Mouse (Mus musculus): Measurements from ENCODE around the gene Pla2g2f. TPM values are rescaled to one million over a fixed set of nuclear protein-coding genes. Genes with fewer than 3 reads are reported as not detected.

Pla2g2f gene
- total and polyA plus RNA-seq, 3 experiments, result 0.11 TPM; not detected in 2

DNA sequence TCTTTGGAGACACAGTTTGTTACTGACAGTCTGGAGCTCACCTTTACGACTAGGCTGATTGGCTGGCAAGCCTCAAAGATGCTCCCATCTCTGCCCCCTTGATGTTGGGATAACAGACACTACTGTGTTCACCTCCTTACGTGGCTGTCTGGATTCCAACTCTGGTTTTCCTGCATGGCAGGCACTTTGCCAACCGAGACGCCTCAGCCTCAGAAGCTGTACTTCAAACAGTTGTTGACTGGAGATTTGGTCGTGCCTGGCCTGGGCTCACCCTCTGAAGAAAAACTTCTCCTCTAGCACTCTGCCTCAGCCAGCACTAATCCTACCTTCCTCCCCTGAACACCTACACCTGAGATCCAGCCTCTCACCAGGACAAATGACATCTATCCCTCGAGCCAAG lies 34.0 kb upstream of the Pla2g2f start:
- ATAC-seq (ENCODE audit: extremely low read depth, insufficient number of reproducible peaks, low FRiP score, poor library complexity, severe bottlenecking), result no peak
- Histone ChIP-seq H3K4me1 (ENCODE audit: insufficient read depth, low read depth, low read length) (no peaks in the 10 kb centered on the region), H3K36me3 (replicated peaks) (no peaks in the 10 kb centered on the region), H3K27me3 (ENCODE audit: insufficient read depth, low read length) (no peaks in the 10 kb centered on the region), H3K4me3 (ENCODE audit: low read depth, low read length) (no peak overlapping the region), H3K9me3 (replicated peaks) (peaks cover 34% of the 10 kb centered on the region)
- DNase-seq (ENCODE audit: low spot score), result no peak
- no peak for TF ChIP-seq TAL1 (conservative IDR thresholded peaks at IDR 0.05; ENCODE audit: low read depth, low read length)
- TF ChIP-seq GATA1 (IDR thresholded peaks at IDR 0.05; ENCODE audit: borderline replicate concordance, low read length), result no peak
- no peak for TF ChIP-seq POLR2AphosphoS5 (IDR thresholded peaks at IDR 0.05; ENCODE audit: insufficient replicate concordance, low read depth, low read length)
- no peak for TF ChIP-seq GATA2 (IDR thresholded peaks at IDR 0.05; ENCODE audit: borderline replicate concordance, low read depth, low read length)
- TF ChIP-seq CTCF (IDR thresholded peaks at IDR 0.05; ENCODE audit: low read depth, low read length), result no peak

GRCm38 (mm10) chr4:138788381-138788780 lies 31.0 kb upstream of the Pla2g2f start:
- Histone ChIP-seq H3K27me3 (ENCODE audit: insufficient read depth, low read length) (no peaks in the 10 kb centered on the region), H3K4me3 (ENCODE audit: low read depth, low read length) (no peak overlapping the region), H3K36me3 (replicated peaks) (no peaks in the 10 kb centered on the region), H3K9me3 (replicated peaks) (peaks cover 26% of the 10 kb centered on the region), H3K4me1 (ENCODE audit: insufficient read depth, low read depth, low read length) (no peaks in the 10 kb centered on the region)
- TF ChIP-seq TAL1 (conservative IDR thresholded peaks at IDR 0.05; ENCODE audit: low read depth, low read length) (no peak), CTCF (IDR thresholded peaks at IDR 0.05; ENCODE audit: low read depth, low read length) (no peak), POLR2AphosphoS5 (IDR thresholded peaks at IDR 0.05; ENCODE audit: insufficient replicate concordance, low read depth, low read length) (no peak), GATA2 (IDR thresholded peaks at IDR 0.05; ENCODE audit: borderline replicate concordance, low read depth, low read length) (no peak), GATA1 (IDR thresholded peaks at IDR 0.05; ENCODE audit: borderline replicate concordance, low read length) (no peak)
- DNase-seq (ENCODE audit: low spot score) (no peak), ATAC-seq (ENCODE audit: extremely low read depth, insufficient number of reproducible peaks, low FRiP score, poor library complexity, severe bottlenecking) (no peak)

GRCm38 (mm10) chr4:138786141-138786540 lies 28.7 kb upstream of the Pla2g2f start:
- Histone ChIP-seq H3K27me3 (ENCODE audit: insufficient read depth, low read length) (no peaks in the 10 kb centered on the region), H3K36me3 (replicated peaks) (no peaks in the 10 kb centered on the region), H3K4me1 (ENCODE audit: insufficient read depth, low read depth, low read length) (no peaks in the 10 kb centered on the region), H3K4me3 (ENCODE audit: low read depth, low read length) (no peak overlapping the region), H3K9me3 (replicated peaks) (peaks cover 20% of the 10 kb centered on the region)
- no peak for TF ChIP-seq TAL1 (conservative IDR thresholded peaks at IDR 0.05; ENCODE audit: low read depth, low read length)
- TF ChIP-seq CTCF (IDR thresholded peaks at IDR 0.05; ENCODE audit: low read depth, low read length), result no peak
- no peak for TF ChIP-seq GATA1 (IDR thresholded peaks at IDR 0.05; ENCODE audit: borderline replicate concordance, low read length)
- TF ChIP-seq GATA2 (IDR thresholded peaks at IDR 0.05; ENCODE audit: borderline replicate concordance, low read depth, low read length), result no peak
- TF ChIP-seq POLR2AphosphoS5 (IDR thresholded peaks at IDR 0.05; ENCODE audit: insufficient replicate concordance, low read depth, low read length), result no peak
- DNase-seq (ENCODE audit: low spot score) (no peak), ATAC-seq (ENCODE audit: extremely low read depth, insufficient number of reproducible peaks, low FRiP score, poor library complexity, severe bottlenecking) (no peak)

- no peaks in the 10 kb centered on the region for H3K4me1 ChIP-seq (ENCODE audit: insufficient read depth, low read depth, low read length)
- H3K27me3 ChIP-seq (ENCODE audit: insufficient read depth, low read length), result no peaks in the 10 kb centered on the region
- peaks cover 21% of the 10 kb centered on the region for H3K9me3 ChIP-seq (replicated peaks)
- no peak for DNase-seq (ENCODE audit: low spot score)
- no peak for TF ChIP-seq CTCF (IDR thresholded peaks at IDR 0.05; ENCODE audit: low read depth, low read length)
- TF ChIP-seq TAL1 (conservative IDR thresholded peaks at IDR 0.05; ENCODE audit: low read depth, low read length), result no peak
- TF ChIP-seq GATA1 (IDR thresholded peaks at IDR 0.05; ENCODE audit: borderline replicate concordance, low read length), result no peak
- no peak for TF ChIP-seq POLR2AphosphoS5 (IDR thresholded peaks at IDR 0.05; ENCODE audit: insufficient replicate concordance, low read depth, low read length)
- no peak for TF ChIP-seq GATA2 (IDR thresholded peaks at IDR 0.05; ENCODE audit: borderline replicate concordance, low read depth, low read length)
- no peaks in the 10 kb centered on the region for H3K36me3 ChIP-seq (replicated peaks)
- ATAC-seq (ENCODE audit: extremely low read depth, insufficient number of reproducible peaks, low FRiP score, poor library complexity, severe bottlenecking), result no peak
- H3K4me3 ChIP-seq (ENCODE audit: low read depth, low read length), result no peak overlapping the region
Measured at GRCm38 (mm10) chr4:138785721-138786120, 28.3 kb upstream of the Pla2g2f start.

- DNase-seq (ENCODE audit: low spot score), result no peak
- no peak for ATAC-seq (ENCODE audit: extremely low read depth, insufficient number of reproducible peaks, low FRiP score, poor library complexity, severe bottlenecking)
- Histone ChIP-seq H3K9me3 (replicated peaks) (peaks cover 46% of the 10 kb centered on the region), H3K4me3 (ENCODE audit: low read depth, low read length) (no peak overlapping the region), H3K4me1 (ENCODE audit: insufficient read depth, low read depth, low read length) (no peaks in the 10 kb centered on the region), H3K27me3 (ENCODE audit: insufficient read depth, low read length) (no peaks in the 10 kb centered on the region), H3K36me3 (replicated peaks) (no peaks in the 10 kb centered on the region)
- TF ChIP-seq CTCF (IDR thresholded peaks at IDR 0.05; ENCODE audit: low read depth, low read length) (no peak), TAL1 (conservative IDR thresholded peaks at IDR 0.05; ENCODE audit: low read depth, low read length) (no peak), POLR2AphosphoS5 (IDR thresholded peaks at IDR 0.05; ENCODE audit: insufficient replicate concordance, low read depth, low read length) (no peak), GATA1 (IDR thresholded peaks at IDR 0.05; ENCODE audit: borderline replicate concordance, low read length) (no peak), GATA2 (IDR thresholded peaks at IDR 0.05; ENCODE audit: borderline replicate concordance, low read depth, low read length) (no peak)
Measured at GRCm38 (mm10) chr4:138782098-138782497, 24.7 kb upstream of the Pla2g2f start.

- DNase-seq (ENCODE audit: low spot score) (no peak), ATAC-seq (ENCODE audit: extremely low read depth, insufficient number of reproducible peaks, low FRiP score, poor library complexity, severe bottlenecking) (no peak)
- no peak overlapping the region for H3K4me3 ChIP-seq (ENCODE audit: low read depth, low read length)
- peaks cover 49% of the 10 kb centered on the region for H3K9me3 ChIP-seq (replicated peaks)
- no peaks in the 10 kb centered on the region for H3K36me3 ChIP-seq (replicated peaks)
- H3K27me3 ChIP-seq (ENCODE audit: insufficient read depth, low read length), result no peaks in the 10 kb centered on the region
- no peaks in the 10 kb centered on the region for H3K4me1 ChIP-seq (ENCODE audit: insufficient read depth, low read depth, low read length)
- no peak for TF ChIP-seq GATA2 (IDR thresholded peaks at IDR 0.05; ENCODE audit: borderline replicate concordance, low read depth, low read length)
- no peak for TF ChIP-seq CTCF (IDR thresholded peaks at IDR 0.05; ENCODE audit: low read depth, low read length)
- no peak for TF ChIP-seq TAL1 (conservative IDR thresholded peaks at IDR 0.05; ENCODE audit: low read depth, low read length)
- TF ChIP-seq POLR2AphosphoS5 (IDR thresholded peaks at IDR 0.05; ENCODE audit: insufficient replicate concordance, low read depth, low read length), result no peak
- no peak for TF ChIP-seq GATA1 (IDR thresholded peaks at IDR 0.05; ENCODE audit: borderline replicate concordance, low read length)
Measured at GRCm38 (mm10) chr4:138780300-138780699, 22.9 kb upstream of the Pla2g2f start.

All from G1E (cell line).